Mouse (Mus musculus): ENCODE results near the gene Pnpla1.

Gene Pnpla1

GRCm38 (mm10) chr17:28846974-28847617 lies 11.1 kb upstream of the Pnpla1 start:
- DNase-seq, result no peak

- DNase-seq, result no peak
Observed at GRCm38 (mm10) chr17:28850511-28850910, 7.7 kb upstream of the Pnpla1 start.

GRCm38 (mm10) chr17:28854377-28854776 lies 3.8 kb upstream of the Pnpla1 start:
- DNase-seq, result no peak

GRCm38 (mm10) chr17:28855166-28855885 lies 2.9 kb upstream of the Pnpla1 start:
- peak; percentile 48 to 55 for DNase-seq

GRCm38 (mm10) chr17:28856030-28856429 lies 2.2 kb upstream of the Pnpla1 start:
- peak; percentile 30 to 54 for DNase-seq

GRCm38 (mm10) chr17:28863926-28864325 lies 5.7 kb downstream of the Pnpla1 start:
- DNase-seq, result no peak

- DNase-seq, result no peak
Observed at GRCm38 (mm10) chr17:28864464-28864863, 6.3 kb downstream of the Pnpla1 start.

- DNase-seq, result no peak
Observed at GRCm38 (mm10) chr17:28866921-28867320, 8.7 kb downstream of the Pnpla1 start.

- no peak for DNase-seq
Observed at GRCm38 (mm10) chr17:28867381-28867780, 9.2 kb downstream of the Pnpla1 start.

GRCm38 (mm10) chr17:28869412-28870110 lies 11.3 kb downstream of the Pnpla1 start:
- no peak for DNase-seq

- DNase-seq, result no peak
Observed at GRCm38 (mm10) chr17:28870435-28870834, 12.2 kb downstream of the Pnpla1 start.

- no peak for DNase-seq
Observed at GRCm38 (mm10) chr17:28871831-28872230, 13.6 kb downstream of the Pnpla1 start.

- no peak for DNase-seq
Observed at GRCm38 (mm10) chr17:28872322-28872721, 14.1 kb downstream of the Pnpla1 start.

- no peak for DNase-seq
Observed at GRCm38 (mm10) chr17:28874216-28874615, 16.0 kb downstream of the Pnpla1 start.

- DNase-seq, result peak; percentile 52 to 65
Observed at GRCm38 (mm10) chr17:28874825-28875224, 16.6 kb downstream of the Pnpla1 start.

- DNase-seq, result peak; percentile 60 to 71
Observed at GRCm38 (mm10) chr17:28875316-28875715, 17.1 kb downstream of the Pnpla1 start.

GRCm38 (mm10) chr17:28876331-28876730 lies 18.1 kb downstream of the Pnpla1 start:
- DNase-seq, result no peak

GRCm38 (mm10) chr17:28876821-28877220 lies 18.6 kb downstream of the Pnpla1 start:
- no peak for DNase-seq

GRCm38 (mm10) chr17:28879931-28880391 lies 21.8 kb downstream of the Pnpla1 start:
- DNase-seq, result peak; percentile 59 to 73

GRCm38 (mm10) chr17:28882316-28882715 lies 24.1 kb downstream of the Pnpla1 start:
- DNase-seq, result peak; percentile 55 to 68

- no peak for DNase-seq
Observed at GRCm38 (mm10) chr17:28882810-28883209, 24.6 kb downstream of the Pnpla1 start.

GRCm38 (mm10) chr17:28883941-28884516 lies 25.8 kb downstream of the Pnpla1 start:
- DNase-seq, result no peak

GRCm38 (mm10) chr17:28885231-28885630 lies 27.0 kb downstream of the Pnpla1 start:
- DNase-seq, result no peak
